Mouse (Mus musculus) kidney, adult 9 months (tissue): Measurements from ENCODE around the gene Glis3.

Source experiments
- DNase-seq: peaks from one replicate; pipeline ENCODE4 v3.0.0; 2022

Glis3 gene

GRCm38 (mm10) chr19:28299211-28299775, 380.6 kb downstream of the Glis3 start:
- peak; percentile 79 for DNase-seq

DNA sequence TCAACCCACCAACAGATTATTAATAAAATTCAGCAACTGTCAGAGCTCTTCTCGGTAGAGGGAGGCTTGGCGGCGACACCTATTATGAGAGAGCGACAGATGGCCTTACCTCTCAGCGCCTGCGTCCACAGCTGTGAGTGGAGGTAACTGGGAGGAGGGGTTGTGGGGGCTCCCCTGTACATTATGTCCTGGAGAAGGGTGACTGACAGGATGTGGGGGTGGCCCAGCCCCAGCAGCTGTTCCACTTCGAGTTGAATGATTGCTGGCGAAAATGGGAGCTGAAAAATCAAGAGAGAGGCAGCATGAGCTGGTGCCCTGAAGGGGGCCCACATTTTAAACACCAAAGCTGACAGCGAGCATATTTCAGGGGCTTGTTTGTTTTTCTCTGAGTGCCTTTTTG, 381.2 kb downstream of the Glis3 start:
- no peak for DNase-seq

DNA sequence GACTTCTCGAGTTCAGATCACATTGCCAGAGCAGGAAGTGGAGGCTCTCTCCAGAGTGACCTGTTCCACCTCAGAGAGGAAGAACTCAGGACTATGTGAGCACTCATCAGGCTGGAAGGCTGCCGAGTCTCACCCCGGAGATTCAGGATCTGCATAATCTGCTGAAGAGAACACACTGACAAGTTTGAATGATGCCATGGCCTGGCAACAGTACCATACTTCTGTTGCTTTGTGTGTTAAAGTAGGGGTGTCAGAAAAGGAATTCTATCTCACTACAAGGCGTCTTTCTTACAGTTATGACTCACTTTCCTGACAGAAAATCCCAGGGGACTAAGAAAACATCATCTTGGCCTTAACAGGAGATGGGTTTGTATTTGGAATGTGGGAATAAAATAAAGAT, 388.3 kb downstream of the Glis3 start:
- no peak for DNase-seq

DNA sequence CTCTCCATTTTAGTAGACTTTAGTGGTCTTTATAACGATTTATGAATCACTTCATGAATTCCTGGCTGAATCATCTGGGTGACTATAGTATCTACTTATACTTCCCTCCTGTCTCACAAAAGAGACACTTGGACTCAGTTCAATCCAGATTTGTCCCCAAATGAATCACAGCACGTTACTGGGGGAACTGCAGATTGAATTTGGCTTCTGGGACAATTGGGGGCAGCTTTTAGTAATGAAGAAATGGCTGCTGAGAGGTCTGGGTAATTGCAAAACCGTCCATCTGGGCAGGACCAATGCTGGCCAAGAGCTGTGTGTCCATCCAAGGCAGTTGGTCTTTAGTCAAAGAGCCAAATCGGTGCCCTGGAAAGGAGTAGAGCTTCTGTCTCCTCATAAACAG, 390.4 kb downstream of the Glis3 start:
- DNase-seq: no peak

- peak; percentile 62 for DNase-seq
Measured at GRCm38 (mm10) chr19:28287431-28287830, 392.4 kb downstream of the Glis3 start.

- DNase-seq: no peak
Measured at GRCm38 (mm10) chr19:28284098-28284569, 395.7 kb downstream of the Glis3 start.

GRCm38 (mm10) chr19:28283241-28284097, 396.4 kb downstream of the Glis3 start:
- DNase-seq: no peak

- peak; percentile 72 for DNase-seq
Measured at GRCm38 (mm10) chr19:28281405-28281804, 398.5 kb downstream of the Glis3 start.

- no peak for DNase-seq
Measured at GRCm38 (mm10) chr19:28277104-28277503, 402.8 kb downstream of the Glis3 start.

DNA sequence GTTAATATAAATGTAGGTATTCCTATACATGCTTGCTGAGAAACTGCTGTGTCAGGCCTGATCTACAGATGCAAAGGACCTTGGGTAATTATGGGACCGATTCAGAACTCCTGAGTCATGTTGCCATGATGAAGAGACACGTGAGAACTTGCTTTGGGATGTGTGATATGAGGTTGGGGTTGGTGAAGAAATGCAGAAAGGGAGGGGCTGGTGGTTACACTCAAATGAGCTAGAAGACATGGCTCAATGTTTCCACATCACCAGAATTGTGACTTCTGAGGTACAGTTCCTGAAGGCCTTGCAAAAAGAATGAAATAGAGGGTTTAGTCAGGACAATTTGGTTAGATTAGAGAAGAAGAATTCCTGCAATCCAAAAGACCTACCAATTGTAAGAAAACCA, 405.4 kb downstream of the Glis3 start:
- DNase-seq: no peak

DNA sequence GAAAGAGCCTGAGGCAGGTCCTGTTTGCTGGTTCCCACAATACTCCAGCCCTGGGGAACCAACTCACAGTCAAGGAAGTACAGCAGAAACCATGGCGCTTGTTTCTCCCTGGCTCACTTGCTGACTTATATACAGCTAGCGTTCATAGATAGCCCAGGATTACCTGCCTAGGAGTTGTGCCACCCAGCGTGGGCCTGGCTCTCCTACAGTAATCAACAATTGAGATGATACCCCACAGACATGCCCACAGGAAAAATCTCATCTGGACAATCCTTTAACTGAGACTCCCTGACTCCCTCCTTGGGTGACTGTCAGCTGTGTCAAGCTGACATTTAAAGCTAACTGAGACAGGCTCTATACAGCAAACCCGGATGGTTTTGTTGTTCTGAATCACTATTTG, 405.9 kb downstream of the Glis3 start:
- no peak for DNase-seq

- DNase-seq: no peak
Measured at GRCm38 (mm10) chr19:28266850-28267249, 413.0 kb downstream of the Glis3 start.

GRCm38 (mm10) chr19:28265776-28266175, 414.1 kb downstream of the Glis3 start:
- no peak for DNase-seq

- DNase-seq: no peak
Measured at GRCm38 (mm10) chr19:28258907-28259675, 420.8 kb downstream of the Glis3 start.

- no peak for DNase-seq
Measured at GRCm38 (mm10) chr19:28258480-28258879, 421.4 kb downstream of the Glis3 start.

GRCm38 (mm10) chr19:28247345-28247744, 432.5 kb downstream of the Glis3 start:
- DNase-seq: no peak

- DNase-seq: no peak
Measured at GRCm38 (mm10) chr19:28246186-28246585, 433.7 kb downstream of the Glis3 start.

DNA sequence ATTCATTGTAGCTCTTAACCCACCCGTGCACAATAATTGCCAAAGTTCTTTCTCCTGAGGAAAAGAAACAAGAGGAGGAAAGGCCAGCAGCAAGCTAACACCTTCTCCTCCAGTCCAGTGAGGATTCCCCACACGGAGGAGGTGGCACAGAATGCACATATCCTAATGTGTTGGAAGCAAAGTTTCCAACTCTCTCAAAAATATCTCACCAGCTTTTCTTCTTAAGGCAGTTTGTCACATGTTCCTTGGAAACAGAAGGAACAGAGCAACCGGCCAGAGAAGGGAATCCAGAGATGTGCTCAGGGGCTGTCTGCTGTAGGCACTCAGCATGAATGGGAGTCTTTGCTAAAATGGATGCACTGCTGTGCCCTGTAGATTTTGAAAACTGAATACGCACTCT, 441.8 kb downstream of the Glis3 start:
- no peak for DNase-seq

- DNase-seq: no peak
Measured at GRCm38 (mm10) chr19:28237621-28238020, 442.3 kb downstream of the Glis3 start.

DNA sequence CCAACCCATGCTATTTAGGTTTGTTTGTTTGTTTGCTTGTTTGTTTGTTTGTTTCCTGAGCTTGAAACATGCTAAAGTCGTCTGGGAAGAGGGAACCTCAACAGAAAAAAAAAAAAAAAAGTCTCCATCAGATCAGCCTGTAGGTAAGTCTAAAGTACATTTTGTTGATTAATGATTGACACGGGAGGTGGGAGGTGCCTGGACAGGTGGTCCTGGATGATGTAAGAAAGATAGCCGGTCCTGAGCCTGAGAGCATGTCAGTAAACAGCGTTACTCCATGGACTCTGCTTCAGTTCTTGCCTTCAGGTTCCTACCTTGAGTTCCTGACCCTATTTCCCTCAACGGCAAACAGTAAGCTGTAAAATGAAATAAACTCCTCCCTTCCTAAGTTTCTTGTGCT, 444.3 kb downstream of the Glis3 start:
- DNase-seq: peak; percentile 76

DNA sequence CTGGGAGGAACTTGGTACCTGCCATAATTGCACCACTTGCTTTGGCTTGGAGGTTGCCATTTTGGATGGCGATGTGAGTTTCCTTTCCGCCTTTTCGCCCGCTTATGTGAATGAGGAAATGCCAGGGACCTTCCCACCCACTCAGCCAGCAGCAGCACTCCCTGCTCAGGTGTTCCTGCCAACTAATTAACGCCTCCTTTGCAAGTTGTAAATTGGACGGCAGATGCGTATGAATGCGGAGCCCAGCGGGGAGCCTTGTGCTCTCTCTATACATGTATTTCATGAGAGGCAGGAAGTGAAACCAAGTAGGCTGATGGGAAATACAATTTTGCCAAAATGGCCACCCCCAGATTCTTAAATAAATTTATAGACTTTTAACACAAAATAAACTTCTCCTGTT, 444.8 kb downstream of the Glis3 start:
- no peak for DNase-seq

DNA sequence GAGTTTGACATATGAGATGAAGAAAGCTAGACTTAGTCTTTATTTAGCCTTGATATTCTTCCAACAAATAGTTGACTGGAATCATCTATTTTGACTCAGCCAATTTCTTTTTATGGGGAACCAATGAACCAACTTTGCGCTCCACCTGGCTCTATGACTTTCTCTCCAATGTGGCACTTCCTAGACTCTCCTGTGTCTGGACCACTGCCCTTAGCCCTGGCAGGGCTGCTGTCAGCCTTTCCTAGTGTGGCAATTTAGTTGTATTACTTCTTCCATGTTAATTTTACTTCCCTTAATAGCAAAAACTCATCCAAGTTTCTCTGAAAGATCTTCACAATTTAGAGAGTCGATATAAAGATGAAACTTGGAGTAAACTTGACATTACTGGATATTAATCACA, 445.2 kb downstream of the Glis3 start:
- no peak for DNase-seq

GRCm38 (mm10) chr19:28231511-28231910, 448.4 kb downstream of the Glis3 start:
- no peak for DNase-seq

DNA sequence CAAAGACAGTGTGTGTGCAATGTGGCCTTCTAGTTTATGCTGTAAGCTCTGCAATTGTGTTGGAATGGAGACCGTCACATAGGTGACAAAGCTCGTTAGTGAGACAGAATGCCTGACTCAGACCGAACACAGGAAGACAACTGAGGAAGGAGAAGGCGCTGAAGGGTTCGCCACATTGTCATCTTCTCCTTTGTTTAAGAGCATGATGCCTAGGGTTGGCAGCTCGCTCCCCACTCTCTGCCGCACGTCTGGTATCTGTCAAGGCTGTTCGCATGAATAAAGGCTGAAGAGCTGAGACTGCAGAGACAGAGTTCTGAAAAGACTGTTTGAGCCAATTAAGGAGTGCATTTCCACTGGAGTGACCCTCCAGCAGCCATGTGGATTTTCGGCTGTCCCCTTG, 452.4 kb downstream of the Glis3 start:
- no peak for DNase-seq
